Mouse (Mus musculus): ENCODE data around the gene Kcnn1. TPM values are rescaled to one million over a fixed set of nuclear protein-coding genes. Genes with fewer than 3 reads are reported as not detected.

The Kcnn1 gene
- 2.8 and 4.0 TPM in 2 replicates for polyA plus RNA-seq (2016; fragmentation: Nextera tagmentation; extraction: Ambion mirVana)

DNA sequence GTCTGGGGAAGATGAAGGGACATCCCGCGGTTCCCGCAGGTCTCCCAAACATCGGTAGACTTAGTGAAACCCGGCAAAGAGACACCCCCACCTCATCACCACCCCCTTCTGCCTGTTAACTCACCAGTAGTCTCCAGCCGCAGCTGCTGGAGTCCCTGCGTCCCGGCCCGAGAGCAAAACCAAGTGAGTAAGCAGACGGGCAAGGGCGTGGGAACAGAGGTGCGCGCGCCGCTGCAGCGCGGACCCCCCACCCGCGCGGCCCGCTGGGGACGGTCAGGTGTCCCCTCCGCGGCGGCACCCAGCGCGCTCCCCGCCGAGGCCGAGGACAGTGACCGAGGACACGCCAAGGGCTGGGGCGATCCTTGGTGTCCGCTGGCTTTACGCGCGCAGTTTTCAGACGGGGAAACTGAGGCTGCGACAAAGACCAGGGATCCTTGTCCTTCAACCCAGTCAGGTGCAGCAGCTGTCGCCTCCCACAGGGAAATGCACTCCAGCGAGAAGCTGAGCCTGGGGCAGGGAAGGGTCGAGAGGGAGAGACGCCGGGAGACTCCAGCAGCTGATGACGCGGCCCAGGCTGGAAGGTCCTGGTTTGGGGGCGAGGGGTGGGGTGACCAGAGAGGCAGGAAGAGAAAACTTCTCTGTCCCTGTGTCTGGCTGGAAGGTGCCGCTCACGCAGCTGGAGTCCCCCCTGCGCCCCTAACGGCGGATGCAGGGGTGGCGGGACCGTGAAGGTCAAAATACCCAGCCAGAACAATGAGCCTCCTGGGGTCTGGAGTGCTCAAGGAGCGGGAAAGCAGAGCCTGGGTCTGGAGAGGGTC lies at the start of gene Kcnn1:
Kcnn1 (minus strand) TSS at position 435 of the 818 bp plus-strand sequence.
- Histone ChIP-seq H3K4me3 (peak within 1 kb of the TSS; percentile 57), H3K9me3 (replicated peaks) (no peaks in the 10 kb centered on the region), H3K4me1 (peaks cover 64% of the 10 kb centered on the region), H3K27ac (peak within 1 kb of the TSS; percentile 90), H3K27me3 (ENCODE audit: low read depth, poor library complexity, severe bottlenecking) (peaks cover 38% of the 10 kb centered on the region), H3K36me3 (peaks cover 6% of the 10 kb centered on the region)
- peak; percentile 74 for DNase-seq (ENCODE audit: low spot score)
- under 1% methylated on average over 55 of the region's 55 CpGs for WGBS

- Histone ChIP-seq H3K4me1 (peaks cover 6% of the 10 kb centered on the region), H3K36me3 (peaks cover 73% of the 10 kb centered on the region), H3K27me3 (ENCODE audit: low read depth, poor library complexity, severe bottlenecking) (no peaks in the 10 kb centered on the region), H3K27ac (no peak overlapping the region), H3K9me3 (replicated peaks) (no peaks in the 10 kb centered on the region), H3K4me3 (no peak overlapping the region)
- WGBS, result 88% methylated on average over 5 of the region's 5 CpGs
- no peak for DNase-seq (ENCODE audit: low spot score)
These were observed 48.5 kb upstream of the Kcnn1 start for GRCm38 (mm10) chr8:70911596-70911995.

GRCm38 (mm10) chr8:70907518-70907917 lies 44.5 kb upstream of the Kcnn1 start:
- Histone ChIP-seq H3K4me1 (peaks cover 21% of the 10 kb centered on the region), H3K4me3 (no peak overlapping the region), H3K36me3 (peaks cover 32% of the 10 kb centered on the region), H3K27ac (no peak overlapping the region), H3K27me3 (ENCODE audit: low read depth, poor library complexity, severe bottlenecking) (0 out of 2 replicates have a peak, but pooled peaks cover 11% of the 10 kb centered on the region), H3K9me3 (replicated peaks) (no peaks in the 10 kb centered on the region)
- DNase-seq (ENCODE audit: low spot score), result no peak
- WGBS, result 88% methylated on average over 2 of the region's 2 CpGs

GRCm38 (mm10) chr8:70905831-70906736 lies 43.0 kb upstream of the Kcnn1 start, which contains the start of gene Map1s:
Gene Map1s, plus strand, starts transcription at chr8:70905932.
- under 1% methylated on average over 77 of the region's 86 CpGs for WGBS
- Histone ChIP-seq H3K4me1 (peaks cover 21% of the 10 kb centered on the region), H3K27ac (peak within 1 kb of the TSS; percentile 97), H3K27me3 (ENCODE audit: low read depth, poor library complexity, severe bottlenecking) (peaks cover 17% of the 10 kb centered on the region; the same call in 1 of the 2 replicates), H3K36me3 (peaks cover 18% of the 10 kb centered on the region), H3K9me3 (replicated peaks) (no peaks in the 10 kb centered on the region), H3K4me3 (peak within 1 kb of the TSS; percentile 86)
- peak; percentile 96 for DNase-seq (ENCODE audit: low spot score)

- H3K36me3 ChIP-seq, result peaks cover 12% of the 10 kb centered on the region
- WGBS, result 21% methylated on average over 8 of the region's 8 CpGs
- H3K4me3 ChIP-seq, result peak overlapping the region; percentile 86
- H3K4me1 ChIP-seq, result peaks cover 21% of the 10 kb centered on the region
- no peaks in the 10 kb centered on the region for H3K9me3 ChIP-seq (replicated peaks)
- H3K27ac ChIP-seq, result peak overlapping the region; percentile 97
- no peak for DNase-seq (ENCODE audit: low spot score)
- H3K27me3 ChIP-seq (ENCODE audit: low read depth, poor library complexity, severe bottlenecking), result peaks cover 17% of the 10 kb centered on the region; the same call in 1 of the 2 replicates
These were observed 42.4 kb upstream of the Kcnn1 start for GRCm38 (mm10) chr8:70905463-70905830.

DNA sequence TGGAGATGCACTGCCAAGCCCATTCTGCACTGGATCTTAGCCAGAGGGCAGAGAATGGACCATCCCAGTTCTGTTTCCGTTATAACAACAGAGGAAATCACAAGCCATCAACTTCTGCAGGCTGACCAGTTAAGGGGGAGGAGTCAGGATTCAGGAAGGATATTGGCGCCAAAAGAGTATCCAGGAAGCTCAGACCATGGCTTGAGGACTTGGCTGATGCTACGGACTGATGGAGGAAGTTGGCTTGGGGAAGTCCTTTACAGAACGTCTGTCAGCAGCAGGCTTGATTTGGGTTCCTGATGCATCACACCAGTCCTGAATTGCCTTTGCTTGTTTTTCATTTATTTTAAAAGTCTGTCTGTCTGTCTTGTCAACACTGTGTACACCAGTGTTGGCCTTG lies 41.5 kb upstream of the Kcnn1 start:
- Histone ChIP-seq H3K36me3 (peaks cover 9% of the 10 kb centered on the region), H3K4me3 (no peak overlapping the region), H3K27me3 (ENCODE audit: low read depth, poor library complexity, severe bottlenecking) (peaks cover 17% of the 10 kb centered on the region; the same call in 1 of the 2 replicates), H3K9me3 (replicated peaks) (no peaks in the 10 kb centered on the region), H3K27ac (no peak overlapping the region), H3K4me1 (peaks cover 21% of the 10 kb centered on the region)
- WGBS, result 70% methylated on average over 4 of the region's 4 CpGs
- DNase-seq (ENCODE audit: low spot score), result no peak

DNA sequence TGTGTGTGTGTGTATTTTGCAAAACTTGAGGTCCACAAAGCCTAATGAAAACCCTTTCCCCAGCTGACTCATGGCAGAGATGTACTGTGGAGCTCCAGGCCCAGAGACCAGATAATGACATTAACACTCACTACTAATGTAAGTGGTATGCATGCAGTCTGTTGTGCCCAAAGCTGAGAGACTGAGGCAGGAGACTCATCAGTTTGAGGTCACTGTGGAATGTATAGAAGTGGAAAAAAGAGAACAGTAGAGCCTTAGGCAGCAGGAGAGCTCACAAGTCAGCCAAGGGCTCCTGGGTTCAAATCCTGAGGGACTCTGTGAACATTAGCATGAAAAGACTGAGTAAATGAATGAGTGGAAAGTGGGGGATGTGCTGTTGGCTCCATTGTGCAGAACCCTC lies 40.5 kb upstream of the Kcnn1 start:
- Histone ChIP-seq H3K4me3 (no peak overlapping the region), H3K27me3 (ENCODE audit: low read depth, poor library complexity, severe bottlenecking) (peaks cover 17% of the 10 kb centered on the region; the same call in 1 of the 2 replicates), H3K27ac (no peak overlapping the region; the same call in 1 of the 2 replicates), H3K4me1 (peaks cover 27% of the 10 kb centered on the region), H3K36me3 (0 out of 2 replicates have a peak, but pooled peaks cover 4% of the 10 kb centered on the region), H3K9me3 (replicated peaks) (no peaks in the 10 kb centered on the region)
- no peak for DNase-seq (ENCODE audit: low spot score)

DNA sequence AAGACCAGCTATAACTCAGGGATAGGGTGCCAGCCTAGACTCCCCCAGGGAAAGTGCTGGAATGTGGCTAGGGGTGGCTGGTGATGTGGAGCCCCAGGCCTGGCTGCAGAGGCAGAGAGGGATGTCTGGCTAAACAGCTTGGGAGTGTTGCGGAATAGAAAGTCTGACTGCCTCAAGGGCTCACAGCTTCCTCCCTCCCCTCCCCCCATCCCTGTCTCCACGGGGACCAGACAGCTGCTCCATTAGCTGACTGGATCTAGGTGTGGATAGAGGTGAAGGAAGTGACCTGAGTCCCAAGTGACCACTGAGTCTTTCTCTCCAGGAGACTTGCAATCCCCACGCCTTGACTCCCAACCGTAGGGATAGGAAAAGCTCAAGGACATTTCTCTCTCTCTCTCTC lies 40.1 kb upstream of the Kcnn1 start:
- Histone ChIP-seq H3K4me1 (peaks cover 32% of the 10 kb centered on the region), H3K36me3 (0 out of 2 replicates have a peak, but pooled peaks cover 4% of the 10 kb centered on the region), H3K4me3 (no peak overlapping the region), H3K27ac (no peak overlapping the region), H3K27me3 (ENCODE audit: low read depth, poor library complexity, severe bottlenecking) (peaks cover 17% of the 10 kb centered on the region; the same call in 1 of the 2 replicates), H3K9me3 (replicated peaks) (no peaks in the 10 kb centered on the region)
- no peak for DNase-seq (ENCODE audit: low spot score)
- 41% methylated on average over 4 of the region's 4 CpGs for WGBS

- Histone ChIP-seq H3K36me3 (no peaks in the 10 kb centered on the region), H3K4me3 (no peak overlapping the region)
- 48% methylated on average over 5 of the region's 5 CpGs for WGBS
These were observed 39.2 kb upstream of the Kcnn1 start for GRCm38 (mm10) chr8:70902211-70902610.

GRCm38 (mm10) chr8:70900872-70901387 lies 37.9 kb upstream of the Kcnn1 start:
- no peaks in the 10 kb centered on the region for H3K9me3 ChIP-seq (replicated peaks)
- peaks cover 28% of the 10 kb centered on the region for H3K4me1 ChIP-seq
- H3K4me3 ChIP-seq, result no peak overlapping the region
- peaks cover 17% of the 10 kb centered on the region; the same call in 1 of the 2 replicates for H3K27me3 ChIP-seq (ENCODE audit: low read depth, poor library complexity, severe bottlenecking)
- H3K36me3 ChIP-seq, result peaks cover 6% of the 10 kb centered on the region
- H3K27ac ChIP-seq, result no peak overlapping the region
- no peak for DNase-seq (ENCODE audit: low spot score)
- 87% methylated on average over 2 of the region's 2 CpGs for WGBS

More at GRCm38 (mm10) chr8:70902211-70902610, 39.2 kb upstream of the Kcnn1 start:
- peaks cover 17% of the 10 kb centered on the region; the same call in 1 of the 2 replicates for H3K27me3 ChIP-seq (ENCODE audit: low read depth, poor library complexity, severe bottlenecking)
- no peaks in the 10 kb centered on the region for H3K9me3 ChIP-seq (replicated peaks)
- peaks cover 32% of the 10 kb centered on the region for H3K4me1 ChIP-seq
- no peak for DNase-seq (ENCODE audit: low spot score)
- no peak overlapping the region for H3K27ac ChIP-seq

DNA sequence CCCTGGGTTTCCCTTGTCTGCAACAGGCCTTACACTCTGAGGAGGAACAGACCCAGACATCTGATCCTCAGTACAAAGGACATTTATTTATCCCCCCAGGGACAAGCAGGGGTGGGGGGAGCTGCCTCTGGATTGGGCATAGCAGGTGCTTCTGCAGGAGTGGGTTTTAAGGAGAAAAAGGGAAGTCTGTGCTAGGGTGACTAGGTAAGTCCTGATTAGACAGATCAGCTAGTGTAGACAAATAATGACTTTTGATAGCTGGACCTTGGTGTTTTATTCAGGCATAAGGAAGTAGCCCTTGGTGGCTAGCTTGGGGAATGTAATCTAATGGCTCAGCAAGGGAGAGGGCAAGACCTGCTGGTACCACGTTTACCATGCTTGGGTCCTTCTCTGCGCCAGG lies 36.2 kb upstream of the Kcnn1 start:
- Histone ChIP-seq H3K4me1 (peaks cover 29% of the 10 kb centered on the region), H3K27me3 (ENCODE audit: low read depth, poor library complexity, severe bottlenecking) (peaks cover 25% of the 10 kb centered on the region), H3K9me3 (replicated peaks) (no peaks in the 10 kb centered on the region), H3K36me3 (peaks cover 23% of the 10 kb centered on the region), H3K27ac (0 out of 2 replicates have a peak overlapping the region, but pooled peaks have one; percentile 96), H3K4me3 (no peak overlapping the region)
- whole genome bisulfite sequencing, result 87% methylated on average over 2 of the region's 2 CpGs
- no peak for DNase-seq (ENCODE audit: low spot score)

GRCm38 (mm10) chr8:70898661-70899198 lies 35.7 kb upstream of the Kcnn1 start:
- H3K4me3 ChIP-seq, result peak overlapping the region; percentile 83; the same call in 1 of the 2 replicates
- 42% methylated on average over 2 of the region's 2 CpGs for WGBS
- no peak for DNase-seq (ENCODE audit: low spot score)
- H3K4me1 ChIP-seq, result peaks cover 29% of the 10 kb centered on the region
- no peaks in the 10 kb centered on the region for H3K9me3 ChIP-seq (replicated peaks)
- peaks cover 28% of the 10 kb centered on the region for H3K36me3 ChIP-seq
- H3K27me3 ChIP-seq (ENCODE audit: low read depth, poor library complexity, severe bottlenecking), result peaks cover 30% of the 10 kb centered on the region
- H3K27ac ChIP-seq, result peak overlapping the region; percentile 96
